Mouse (Mus musculus) MEL (cell line): Measurements from ENCODE around the gene Gfral. TPM values are rescaled to one million over a fixed set of nuclear protein-coding genes. Genes with fewer than 3 reads are reported as not detected.

ENCODE experiments used
- DNase-seq: peaks from one replicate; pipeline ENCODE4 v3.0.0; 2011; ENCODE audit warnings: low read depth, low spot score
- H3K27ac ChIP-seq: 2 replicates; pipeline ENCODE4 v1.5.1; 2012; ENCODE audit warnings: low read depth, mild to moderate bottlenecking, control low read depth, low read length, moderate library complexity; ENCODE audit not compliant: control insufficient read depth
- H3K27me3 ChIP-seq, 2 experiments: fragments of 150-350 bp in 1 of 2; sonication (generic) in 1 of 2; 2 replicates each; pipeline ENCODE4 v1.6.1; 2012; ENCODE audit warnings: low read length in 2 of 2, mild to moderate bottlenecking in 2 of 2, improper control_type of control experiment in 1 of 2, moderate library complexity in 1 of 2; ENCODE audit not compliant: insufficient read depth in 2 of 2, control insufficient read depth in 1 of 2
- H3K36me3 ChIP-seq, 2 experiments: 2 replicates each; pipeline ENCODE4 v1.6.1; 2012 to 2014; ENCODE audit warnings: low read length in 2 of 2, improper control_type of control experiment in 1 of 2, inconsistent platforms in 1 of 2, mild to moderate bottlenecking in 1 of 2; ENCODE audit not compliant: insufficient read depth in 2 of 2, control insufficient read depth in 1 of 2
- H3K4me1 ChIP-seq, 2 experiments: fragments of 150-350 bp in 1 of 2; sonication (generic) in 1 of 2; 2 replicates each; pipeline ENCODE4 v1.6.1; 2012; ENCODE audit warnings: low read length in 2 of 2, improper control_type of control experiment in 1 of 2, mild to moderate bottlenecking in 1 of 2; ENCODE audit not compliant: insufficient read depth in 2 of 2, control insufficient read depth in 1 of 2
- H3K4me3 ChIP-seq, 2 experiments: fragments of 150-350 bp in 1 of 2; sonication (generic) in 1 of 2; 2 replicates each; pipeline ENCODE4 v1.5.1; 2012; ENCODE audit warnings: low read depth in 2 of 2, low read length in 2 of 2, mild to moderate bottlenecking in 2 of 2, moderate library complexity in 2 of 2, control low read depth in 1 of 2, improper control_type of control experiment in 1 of 2; ENCODE audit not compliant: control insufficient read depth in 1 of 2, insufficient read depth in 1 of 2
- H3K79me2 ChIP-seq: 2 replicates; pipeline ENCODE4 v1.6.1; 2012; ENCODE audit warnings: mild to moderate bottlenecking, low read length, moderate library complexity; ENCODE audit not compliant: control insufficient read depth, poor library complexity, insufficient read depth
- H3K9ac ChIP-seq: 2 replicates; pipeline ENCODE4 v1.6.1; 2012; ENCODE audit warnings: low read depth, mild to moderate bottlenecking, control low read depth, low read length, moderate library complexity; ENCODE audit not compliant: control insufficient read depth, poor library complexity, severe bottlenecking
- H3K9me3 ChIP-seq: fragments of 150-350 bp; sonication (generic); replicated peaks from 2 replicates; pipeline ENCODE4 v1.6.1; 2012; ENCODE audit warnings: mild to moderate bottlenecking, low read length, improper control_type of control experiment, moderate library complexity; ENCODE audit not compliant: insufficient read depth
- CHD1 ChIP-seq: IDR thresholded peaks from 2 replicates; pipeline ENCODE4 v1.6.1; 2012; ENCODE audit warnings: low read depth, mild to moderate bottlenecking, inconsistent platforms, low read length, improper control_type of control experiment
- ELF1 ChIP-seq: IDR thresholded peaks from 2 replicates; pipeline ENCODE4 v1.6.1; 2014; ENCODE audit warnings: low read depth, mild to moderate bottlenecking, inconsistent platforms, low read length, improper control_type of control experiment, moderate library complexity
- EP300 ChIP-seq, 2 experiments: IDR thresholded peaks; 2 replicates each; pipeline ENCODE4 v1.6.1; 2011; ENCODE audit warnings: improper control_type of control experiment in 2 of 2, low read length in 2 of 2, low read depth in 1 of 2, mild to moderate bottlenecking in 1 of 2
- MAZ ChIP-seq: IDR thresholded peaks from 2 replicates; pipeline ENCODE4 v1.6.1; 2012; ENCODE audit warnings: low read depth, mild to moderate bottlenecking, inconsistent platforms, low read length, improper control_type of control experiment
- MEF2A ChIP-seq: IDR thresholded peaks from 2 replicates; pipeline ENCODE4 v1.6.1; 2014; ENCODE audit warnings: low read depth, mild to moderate bottlenecking, inconsistent platforms, low read length, improper control_type of control experiment; ENCODE audit not compliant: poor library complexity, insufficient replicate concordance, severe bottlenecking; ENCODE audit errors: extremely low read depth
- MYB ChIP-seq: IDR thresholded peaks from 2 replicates; pipeline ENCODE4 v1.6.1; 2011; ENCODE audit warnings: mild to moderate bottlenecking, low read depth, low read length, improper control_type of control experiment
- MYC ChIP-seq: IDR thresholded peaks from 2 replicates; pipeline ENCODE4 v1.6.1; 2011; ENCODE audit warnings: low read depth, mild to moderate bottlenecking, low read length, improper control_type of control experiment, moderate library complexity
- NELFE ChIP-seq: IDR thresholded peaks from 2 replicates; pipeline ENCODE4 v1.6.1; 2011; ENCODE audit warnings: low read depth, low read length, improper control_type of control experiment
- NRF1 ChIP-seq: IDR thresholded peaks from 2 replicates; pipeline ENCODE4 v1.6.1; 2014; ENCODE audit warnings: low read depth, mild to moderate bottlenecking, inconsistent platforms, low read length, improper control_type of control experiment, moderate library complexity; ENCODE audit not compliant: poor library complexity, insufficient read depth, severe bottlenecking
- POLR2A ChIP-seq, 2 experiments: IDR thresholded peaks; 2 replicates each; pipeline ENCODE4 v1.6.1; 2011 to 2012; ENCODE audit warnings: low read length in 2 of 2, mild to moderate bottlenecking in 2 of 2, control low read depth in 1 of 2, improper control_type of control experiment in 1 of 2, low read depth in 1 of 2, moderate library complexity in 1 of 2; ENCODE audit not compliant: control insufficient read depth in 1 of 2, insufficient read depth in 1 of 2, poor library complexity in 1 of 2
- RAD21 ChIP-seq: IDR thresholded peaks from 2 replicates; pipeline ENCODE4 v1.6.1; 2011; ENCODE audit warnings: mild to moderate bottlenecking, low read depth, low read length, improper control_type of control experiment
- SIN3A ChIP-seq: IDR thresholded peaks from 2 replicates; pipeline ENCODE4 v1.6.1; 2012; ENCODE audit warnings: low read length, improper control_type of control experiment, inconsistent platforms
- SMC3 ChIP-seq: IDR thresholded peaks from 2 replicates; pipeline ENCODE4 v1.6.1; 2011; ENCODE audit warnings: low read depth, low read length, improper control_type of control experiment
- TAL1 ChIP-seq: IDR thresholded peaks from 2 replicates; pipeline ENCODE4 v1.6.1; 2012; ENCODE audit warnings: mild to moderate bottlenecking, inconsistent platforms, low read length, moderate library complexity, mixed read lengths
- TCF12 ChIP-seq: IDR thresholded peaks from 2 replicates; pipeline ENCODE4 v1.6.1; 2014; ENCODE audit warnings: low read depth, mild to moderate bottlenecking, inconsistent platforms, low read length, improper control_type of control experiment, moderate library complexity
- UBTF ChIP-seq: IDR thresholded peaks from 2 replicates; pipeline ENCODE4 v1.6.1; 2012; ENCODE audit warnings: low read depth, mild to moderate bottlenecking, inconsistent platforms, low read length, improper control_type of control experiment, moderate library complexity, borderline replicate concordance; ENCODE audit not compliant: insufficient read depth
- ZC3H11A ChIP-seq: IDR thresholded peaks from 2 replicates; pipeline ENCODE4 v1.6.1; 2012; ENCODE audit warnings: low read depth, mild to moderate bottlenecking, inconsistent platforms, low read length, improper control_type of control experiment
- ZMIZ1 ChIP-seq: IDR thresholded peaks from 2 replicates; pipeline ENCODE4 v1.6.1; 2012; ENCODE audit warnings: low read depth, mild to moderate bottlenecking, inconsistent platforms, low read length, improper control_type of control experiment, moderate library complexity
- polyA plus RNA-seq, 2 experiments: library from polyadenylated mRNA; stranded (reverse) in 1 of 2; unstranded in 1 of 2; fragments of >175 nt in 1 of 2; fragments of >200 nt in 1 of 2; gene quantifications; 2 replicates each; pipeline versions ENCODE4 v1.2.1 to v1.2.4; 2012; ENCODE audit warnings: low replicate concordance in 2 of 2, low read depth in 1 of 2; ENCODE audit not compliant: insufficient read length in 2 of 2, insufficient read depth in 1 of 2, missing spikeins in 1 of 2
- total RNA-seq: library from RNA; depleted of rRNA; stranded (reverse); fragments of 300-350 nt; gene quantifications from 2 replicates; pipeline ENCODE4 v1.2.3, GENCODE M21; 2012

Gfral gene
- total and polyA plus RNA-seq, 3 experiments, result not detected

DNA sequence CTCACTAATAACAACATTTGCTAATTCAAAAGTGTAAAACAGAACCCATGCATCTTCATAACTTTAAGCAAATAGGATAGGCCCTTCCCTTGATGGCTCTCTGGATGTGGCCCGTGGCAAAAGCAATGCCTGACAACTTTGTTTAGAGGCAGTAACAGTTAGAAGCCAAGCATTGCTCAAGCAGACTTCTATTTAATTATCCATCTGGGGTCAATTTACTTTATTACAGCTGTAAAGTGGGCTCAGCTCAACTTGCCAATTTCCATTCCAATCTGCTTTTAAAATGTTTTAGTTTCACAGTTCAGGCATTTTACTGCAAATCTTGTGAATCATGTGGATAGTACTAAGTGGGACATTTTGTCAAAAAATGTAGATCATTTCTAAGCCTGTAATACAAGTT is 28.9 kb upstream of the Gfral start:
- no peaks in the 10 kb centered on the region for H3K79me2 ChIP-seq
- no peak overlapping the region for H3K4me3 ChIP-seq
- TF ChIP-seq MYC (no peak), UBTF (no peak), ELF1 (no peak), MEF2A (no peak), TCF12 (no peak), RAD21 (no peak), MYB (no peak), MAZ (no peak), NELFE (no peak), TAL1 (no peak)
- H3K4me1 ChIP-seq, result no peaks in the 10 kb centered on the region
- no peak overlapping the region for H3K9ac ChIP-seq
- no peak overlapping the region for H3K27ac ChIP-seq
- DNase-seq, result no peak
- H3K36me3 ChIP-seq, result peaks cover 0 to 3% of the 10 kb centered on the region in 2 experiments; a peak in 1 of 4 replicates
- no peaks in the 10 kb centered on the region for H3K9me3 ChIP-seq
- no peaks in the 10 kb centered on the region for H3K27me3 ChIP-seq

DNA sequence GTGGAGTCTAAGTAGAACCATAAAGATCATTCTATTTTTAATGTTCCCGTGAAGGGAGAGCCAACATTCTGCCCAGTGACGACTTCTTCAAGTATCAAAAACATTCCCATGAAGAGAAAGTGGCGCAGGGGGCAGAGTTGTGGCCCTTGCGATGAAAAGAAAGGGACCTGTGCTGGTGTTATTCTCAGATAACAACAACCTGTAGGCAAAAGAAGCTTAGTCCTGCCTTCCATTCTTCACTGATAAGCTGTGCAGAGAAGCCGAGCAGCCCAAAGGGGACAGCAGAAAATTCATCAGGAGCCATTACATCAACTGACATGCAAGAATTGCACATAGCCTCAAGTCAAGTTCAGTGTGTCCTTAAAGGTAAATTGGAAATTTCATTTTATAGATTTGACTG is 24.5 kb upstream of the Gfral start:
- DNase-seq, result peak; percentile 10
- TF ChIP-seq POLR2A (IDR thresholded peaks at IDR 0.05; ENCODE audit: control insufficient read depth in 1 of 2, insufficient read depth in 1 of 2, low read depth in 1 of 2, low read length in 2 of 2, poor library complexity in 1 of 2), result no peak
- no peak for TF ChIP-seq SMC3
- no peak for TF ChIP-seq SIN3A
- no peak for TF ChIP-seq ZMIZ1
- no peak for TF ChIP-seq TCF12
- no peak for TF ChIP-seq CHD1
- no peak for TF ChIP-seq NRF1
- no peak for TF ChIP-seq ZC3H11A
- no peak for TF ChIP-seq MEF2A
- TF ChIP-seq NELFE, result no peak
- no peak for TF ChIP-seq EP300 (IDR thresholded peaks at IDR 0.05; ENCODE audit: low read depth in 1 of 2, low read length in 2 of 2)
- TF ChIP-seq MAZ, result no peak
- Histone ChIP-seq H3K9ac (no peak overlapping the region), H3K4me3 (no peak overlapping the region), H3K4me1 (no peaks in the 10 kb centered on the region; a peak in 1 of 4 replicates), H3K9me3 (no peaks in the 10 kb centered on the region), H3K27me3 (no peaks in the 10 kb centered on the region), H3K79me2 (no peaks in the 10 kb centered on the region), H3K36me3 (peaks cover 0 to 8% of the 10 kb centered on the region in 2 experiments; a peak in 1 of 4 replicates), H3K27ac (no peak overlapping the region)
